Mouse (Mus musculus): ENCODE data around the gene Vps16. TPM values are rescaled to one million over a fixed set of nuclear protein-coding genes. Genes with fewer than 3 reads are reported as not detected.
A peak's percentile ranks its signal among the peaks of the same experiment; 100 is the strongest.

Vps16 gene
- total RNA-seq, 2 experiments from 2014 or later, result 25.2 to 30.7 TPM

GRCm38 (mm10) chr2:130454748-130455370, 30.7 kb downstream of the Vps16 start:
- intact Hi-C loops (cut with DNase I), result no loop called here
- DNase-seq, result no peak

- DNase-seq, result no peak
- intact Hi-C loops (cut with DNase I), result no loop called here
Observed at GRCm38 (mm10) chr2:130457871-130458270, 33.7 kb downstream of the Vps16 start.

GRCm38 (mm10) chr2:130459576-130459975, 35.4 kb downstream of the Vps16 start:
- intact Hi-C loops (cut with DNase I), result no loop called here

GRCm38 (mm10) chr2:130461287-130462071, 37.3 kb downstream of the Vps16 start:
- intact Hi-C loops (cut with DNase I), result no loop called here
- no peak for DNase-seq

More at GRCm38 (mm10) chr2:130459576-130459975, 35.4 kb downstream of the Vps16 start:
- DNase-seq, result no peak

GRCm38 (mm10) chr2:130466438-130466837, 42.3 kb downstream of the Vps16 start:
- intact Hi-C loops (cut with DNase I), result no loop called here
- DNase-seq, result no peak

GRCm38 (mm10) chr2:130469366-130469765, 45.2 kb downstream of the Vps16 start:
- intact Hi-C loops (cut with DNase I), result no loop called here
- DNase-seq, result no peak

GRCm38 (mm10) chr2:130469935-130470334, 45.8 kb downstream of the Vps16 start:
- DNase-seq, result no peak
- intact Hi-C loops (cut with DNase I), result no loop called here

GRCm38 (mm10) chr2:130472908-130473510, 48.9 kb downstream of the Vps16 start:
- intact Hi-C loops (cut with DNase I), result no loop called here
- no peak for DNase-seq

- intact Hi-C loops (cut with DNase I), result loop anchor here (2.0 kb wide), 1 partner anchor 23 kb away; no protein-coding TSS in a partner anchor
- no peak for DNase-seq
Observed at GRCm38 (mm10) chr2:130475764-130476163, 51.6 kb downstream of the Vps16 start.

- DNase-seq, result no peak
- intact Hi-C loops (cut with DNase I), result loop anchor here (2.0 kb wide), 1 partner anchor 24 kb away; no protein-coding TSS in a partner anchor
Observed at GRCm38 (mm10) chr2:130476666-130477297, 52.6 kb downstream of the Vps16 start.

GRCm38 (mm10) chr2:130482177-130482576, 58.0 kb downstream of the Vps16 start:
- DNase-seq, result no peak
- intact Hi-C loops (cut with DNase I), result no loop called here

GRCm38 (mm10) chr2:130482700-130483099, 58.6 kb downstream of the Vps16 start:
- DNase-seq, result no peak
- intact Hi-C loops (cut with DNase I), result no loop called here

GRCm38 (mm10) chr2:130484206-130484605, 60.1 kb downstream of the Vps16 start:
- intact Hi-C loops (cut with DNase I), result no loop called here
- DNase-seq, result no peak

- no peak for DNase-seq
- intact Hi-C loops (cut with DNase I), result no loop called here
Observed at GRCm38 (mm10) chr2:130488002-130488401, 63.9 kb downstream of the Vps16 start.

- intact Hi-C loops (cut with DNase I), result no loop called here
- DNase-seq, result no peak
Observed at GRCm38 (mm10) chr2:130488600-130488999, 64.5 kb downstream of the Vps16 start.

GRCm38 (mm10) chr2:130491162-130491561, 67.0 kb downstream of the Vps16 start:
- no peak for DNase-seq
- intact Hi-C loops (cut with DNase I), result no loop called here

- intact Hi-C loops (cut with DNase I), result no loop called here
- peak; percentile 37 for DNase-seq
Observed at GRCm38 (mm10) chr2:130491587-130491986, 67.4 kb downstream of the Vps16 start.
